Mouse (Mus musculus) ES-Bruce4 (cell line): ENCODE results near the gene Cox6b1. TPM values are rescaled to one million over a fixed set of nuclear protein-coding genes. Genes with fewer than 3 reads are reported as not detected.

Source experiments
- H3K27ac ChIP-seq: 2 replicates; pipeline ENCODE4 v1.5.1; 2012; ENCODE audit warnings: low read length, inconsistent platforms; ENCODE audit not compliant: insufficient read depth
- H3K27me3 ChIP-seq: 2 replicates; pipeline ENCODE4 v1.6.1; 2012; ENCODE audit warnings: mild to moderate bottlenecking, low read length, inconsistent platforms; ENCODE audit not compliant: control insufficient read depth, poor library complexity, insufficient read depth, severe bottlenecking
- H3K36me3 ChIP-seq: 2 replicates; pipeline ENCODE4 v1.6.1; 2012; ENCODE audit warnings: inconsistent platforms, mild to moderate bottlenecking, low read length, moderate library complexity; ENCODE audit not compliant: control insufficient read depth, poor library complexity, insufficient read depth, severe bottlenecking
- H3K4me1 ChIP-seq: one replicate; pipeline ENCODE4 v1.8.1; 2011; ENCODE audit warnings: low read length; ENCODE audit not compliant: control insufficient read depth, insufficient read depth
- H3K4me3 ChIP-seq: 2 replicates; pipeline ENCODE4 v1.5.1; 2011; ENCODE audit warnings: low read depth, mild to moderate bottlenecking, low read length
- H3K9ac ChIP-seq: 2 replicates; pipeline ENCODE4 v1.6.1; 2012; ENCODE audit warnings: low read depth, mild to moderate bottlenecking, inconsistent platforms; ENCODE audit not compliant: poor library complexity, severe bottlenecking
- H3K9me3 ChIP-seq: replicated peaks from 2 replicates; pipeline ENCODE4 v1.6.1; 2012; ENCODE audit warnings: mild to moderate bottlenecking, low read length, inconsistent platforms; ENCODE audit not compliant: control insufficient read depth, poor library complexity, insufficient read depth, severe bottlenecking
- CTCF ChIP-seq: IDR thresholded peaks from one replicate; pipeline ENCODE4 v1.8.1; 2011; ENCODE audit warnings: low read depth, low read length
- EP300 ChIP-seq: IDR thresholded peaks from 2 replicates; pipeline ENCODE4 v1.6.1; 2011; ENCODE audit warnings: low read depth, low read length; ENCODE audit not compliant: insufficient read depth
- POLR2A ChIP-seq: IDR thresholded peaks from one replicate; pipeline ENCODE4 v1.8.1; 2011; ENCODE audit warnings: low read length; ENCODE audit not compliant: insufficient read depth
- polyA plus RNA-seq: library from polyadenylated mRNA; stranded (reverse); fragments of >200 nt; gene quantifications from 2 replicates; pipeline ENCODE4 v1.2.4, GENCODE M21; 2011; ENCODE audit warnings: low read depth; ENCODE audit not compliant: missing spikeins, insufficient read depth, insufficient read length

Cox6b1 gene
- 540 and 569 TPM in 2 replicates for polyA plus RNA-seq

DNA sequence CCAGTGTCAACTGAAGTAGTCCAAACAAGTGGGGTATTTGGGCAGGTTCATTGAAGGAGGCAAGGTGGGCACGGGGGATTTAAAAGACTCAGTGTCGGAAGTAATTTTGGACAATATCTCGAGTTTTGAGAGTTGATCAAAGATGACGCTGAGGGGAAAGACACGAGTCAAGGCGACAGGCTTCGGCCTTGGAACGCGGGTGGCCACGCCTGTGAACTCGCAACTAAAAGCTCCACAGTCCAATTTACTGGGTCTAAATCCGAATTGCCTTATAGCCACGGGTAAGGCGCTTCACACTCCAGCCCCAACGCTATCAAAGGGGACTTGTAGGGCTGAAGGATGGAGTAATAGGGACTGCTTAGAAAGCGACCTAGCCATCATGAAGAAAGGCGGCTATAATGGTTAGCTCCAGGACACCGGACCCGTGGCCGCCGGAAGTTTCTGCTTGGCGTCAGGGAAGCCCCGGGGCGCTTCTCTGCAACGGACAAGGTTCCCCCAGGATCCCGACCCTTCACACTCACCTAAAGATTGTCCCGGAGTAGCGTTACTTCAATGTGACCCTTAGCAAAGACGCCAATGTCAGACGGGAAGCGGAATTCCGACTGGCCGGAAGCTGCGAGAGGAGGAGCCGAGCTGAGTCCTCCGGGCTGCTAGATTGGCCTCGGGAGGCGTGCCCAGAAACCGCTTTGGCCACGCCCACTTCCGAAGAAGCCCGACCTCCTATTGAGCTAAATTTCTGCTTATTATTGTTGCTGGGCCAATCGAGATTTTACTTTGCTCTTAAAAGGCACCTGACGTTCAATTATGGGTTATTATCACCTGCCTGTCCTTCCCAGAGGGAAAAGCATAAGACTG, at the start of gene Cox6b1:
Gene Cox6b1 (minus strand): TSS at position 622 of the 855 bp plus-strand sequence.
- peak within 1 kb of the TSS; percentile 67; the same call in 1 of the 2 replicates for H3K27ac ChIP-seq
- H3K9ac ChIP-seq = peak within 1 kb of the TSS; percentile 81
- no peaks in the 10 kb centered on the region for H3K4me1 ChIP-seq
- no peaks in the 10 kb centered on the region for H3K27me3 ChIP-seq
- no peak for TF ChIP-seq EP300
- TF ChIP-seq POLR2A = peak; percentile 39
- no peak for TF ChIP-seq CTCF
- H3K36me3 ChIP-seq = peaks cover 16% of the 10 kb centered on the region
- no peaks in the 10 kb centered on the region for H3K9me3 ChIP-seq
- H3K4me3 ChIP-seq = peak within 1 kb of the TSS; percentile 96

DNA sequence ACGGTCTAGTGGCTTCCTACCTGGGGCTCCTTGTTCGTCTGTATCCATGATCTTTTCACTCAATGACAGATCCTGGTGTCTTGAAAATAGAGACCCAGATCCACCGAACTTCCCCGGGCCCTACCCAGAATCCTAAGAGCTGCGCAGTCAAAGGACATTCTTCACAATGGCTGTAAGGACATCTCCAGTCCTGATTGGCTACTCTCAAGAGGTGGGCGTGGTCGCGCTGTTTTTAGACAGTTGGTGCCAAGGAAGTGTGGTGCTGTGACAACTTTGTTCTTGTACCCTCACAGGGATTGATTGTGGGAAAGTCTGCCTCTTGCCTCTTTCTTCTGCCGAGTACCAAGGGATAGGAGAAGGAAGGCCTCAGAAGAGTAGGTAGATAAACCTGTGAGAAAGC, 45.5 kb upstream of the Cox6b1 start, which contains the start of gene Pmis2:
Gene Pmis2 (minus strand): TSS at position 126 of the 400 bp plus-strand sequence.
- no peaks in the 10 kb centered on the region for H3K4me1 ChIP-seq
- no peak for TF ChIP-seq CTCF
- no peak for TF ChIP-seq EP300
- TF ChIP-seq POLR2A = no peak
- no peak within 1 kb of the TSS for H3K9ac ChIP-seq
- no peak within 1 kb of the TSS for H3K27ac ChIP-seq
- no peaks in the 10 kb centered on the region for H3K36me3 ChIP-seq
- H3K4me3 ChIP-seq = no peak within 1 kb of the TSS; the same call in 1 of the 2 replicates
- H3K9me3 ChIP-seq = no peaks in the 10 kb centered on the region
- no peaks in the 10 kb centered on the region for H3K27me3 ChIP-seq

DNA sequence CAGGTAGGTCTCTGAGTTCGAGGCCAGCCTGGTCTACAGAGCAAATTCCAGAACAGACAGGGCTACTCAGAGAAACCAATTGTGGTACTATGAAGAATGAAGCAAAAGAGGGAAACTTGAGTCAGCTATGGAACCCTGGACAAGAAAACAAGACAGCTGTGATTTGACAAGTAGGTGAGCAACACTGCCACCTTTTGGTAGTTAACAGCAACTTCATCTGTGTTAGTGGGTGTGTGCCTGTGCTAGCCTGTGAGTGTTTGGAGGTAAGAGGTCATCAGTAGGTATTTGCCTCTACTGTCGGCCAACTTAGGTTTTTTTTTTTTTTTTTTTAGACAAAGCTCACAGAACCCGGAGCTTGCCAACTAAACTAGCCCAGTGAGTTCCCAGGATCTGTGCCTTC, 43.3 kb upstream of the Cox6b1 start:
- Histone ChIP-seq H3K27ac (no peak overlapping the region), H3K9ac (no peak overlapping the region), H3K9me3 (no peaks in the 10 kb centered on the region), H3K27me3 (no peaks in the 10 kb centered on the region), H3K36me3 (no peaks in the 10 kb centered on the region), H3K4me3 (no peak overlapping the region), H3K4me1 (no peaks in the 10 kb centered on the region)
- no peak for TF ChIP-seq CTCF
- TF ChIP-seq EP300 = no peak
- TF ChIP-seq POLR2A = no peak

DNA sequence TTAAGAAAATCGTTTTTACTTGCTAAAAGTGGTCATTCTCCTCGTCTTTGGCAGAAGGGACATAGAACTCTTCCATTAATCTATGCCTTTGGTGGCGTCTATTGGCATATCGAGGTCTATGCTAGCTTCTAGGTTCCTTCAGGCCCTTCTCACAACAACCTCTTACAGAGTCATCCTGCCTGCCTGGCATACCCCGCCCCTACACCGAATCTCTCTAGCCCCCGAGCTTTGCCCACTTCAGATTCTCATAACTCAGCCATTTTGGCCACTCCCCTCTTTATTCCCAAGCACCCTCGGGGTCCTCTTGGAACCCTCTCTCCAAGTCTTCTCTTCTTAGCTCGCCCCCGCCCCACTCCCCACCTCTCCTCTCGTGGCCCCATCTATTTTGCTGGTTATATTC, 39.4 kb upstream of the Cox6b1 start:
- Histone ChIP-seq H3K36me3 (no peaks in the 10 kb centered on the region; the same call in 1 of the 2 replicates), H3K4me1 (no peaks in the 10 kb centered on the region), H3K9ac (peak overlapping the region; percentile 24), H3K9me3 (no peaks in the 10 kb centered on the region), H3K4me3 (peak overlapping the region; percentile 70), H3K27me3 (no peaks in the 10 kb centered on the region), H3K27ac (no peak overlapping the region)
- TF ChIP-seq EP300 = no peak
- no peak for TF ChIP-seq CTCF
- no peak for TF ChIP-seq POLR2A

DNA sequence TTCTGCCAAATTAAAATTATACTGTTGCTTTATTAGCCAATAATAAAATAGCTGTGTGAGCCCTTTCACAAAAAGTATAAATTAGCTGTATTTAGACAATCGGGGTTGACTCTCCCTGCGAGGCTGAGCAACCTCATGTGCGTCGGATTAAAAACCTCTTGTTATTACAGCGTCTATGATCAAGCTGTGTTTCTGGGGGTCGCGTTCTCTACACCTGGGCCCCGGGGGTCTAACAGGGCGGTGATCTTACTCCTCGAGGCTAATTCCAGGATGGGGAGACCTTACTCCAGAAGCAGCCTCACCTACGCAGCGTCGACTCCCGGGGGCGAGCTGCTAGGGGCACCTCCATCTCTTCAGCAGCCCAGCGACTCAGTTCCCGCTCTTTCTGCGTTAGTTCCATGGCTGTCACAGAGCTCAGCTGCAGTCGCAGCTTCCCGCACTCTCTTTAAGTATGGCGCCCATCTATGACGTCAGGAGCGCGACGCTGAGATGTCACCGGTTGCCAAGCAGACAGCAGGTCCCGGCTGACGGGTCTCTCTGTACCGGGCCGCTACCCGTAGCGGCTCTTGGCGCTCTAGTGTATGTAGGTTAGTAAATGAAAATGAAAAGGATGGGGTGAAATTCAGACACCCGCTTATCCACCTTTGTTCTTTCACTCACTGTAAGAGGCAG, 38.7 kb upstream of the Cox6b1 start, which contains the start of gene Haus5:
Gene Haus5 (minus strand): TSS at position 466 of the 672 bp plus-strand sequence.
- TF ChIP-seq POLR2A (no peak), EP300 (no peak), CTCF (no peak)
- H3K27ac ChIP-seq = no peak within 1 kb of the TSS
- H3K9ac ChIP-seq = peak within 1 kb of the TSS; percentile 24
- no peaks in the 10 kb centered on the region for H3K27me3 ChIP-seq
- no peaks in the 10 kb centered on the region for H3K4me1 ChIP-seq
- H3K36me3 ChIP-seq = no peaks in the 10 kb centered on the region; the same call in 1 of the 2 replicates
- no peaks in the 10 kb centered on the region for H3K9me3 ChIP-seq
- peak within 1 kb of the TSS; percentile 70 for H3K4me3 ChIP-seq
